Mouse (Mus musculus) cerebellum, postnatal 36 days (tissue): ENCODE data around the gene Mlx.
A peak's percentile ranks its signal among the peaks of the same experiment; 100 is the strongest.

Experiments used
- DNase-seq, 2 experiments: peaks; one replicate each; pipeline ENCODE4 v3.0.0; 2021 to 2022; ENCODE audit warnings: mixed read lengths in 2 of 2

Mlx gene

DNA sequence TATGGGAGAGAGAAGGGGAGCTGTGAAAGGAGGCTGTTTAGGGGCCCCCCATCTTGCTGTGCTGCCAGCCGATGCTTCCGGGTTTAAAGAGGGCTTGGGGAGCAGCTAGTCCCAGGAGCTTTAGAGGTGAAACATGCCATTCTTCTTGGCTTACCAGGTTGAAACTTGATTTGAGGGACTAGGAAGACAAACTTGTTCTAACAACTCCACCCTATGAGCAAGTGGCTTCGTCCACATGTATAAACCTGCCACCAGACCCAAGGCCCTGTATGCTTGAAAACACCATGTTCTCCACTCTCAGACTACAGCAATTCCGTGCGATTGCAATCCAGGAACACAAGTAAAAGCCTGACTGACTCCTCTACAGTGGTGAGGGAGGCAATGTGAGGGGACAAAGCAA is 15.9 kb downstream of the Mlx start:
- DNase-seq = no peak

DNA sequence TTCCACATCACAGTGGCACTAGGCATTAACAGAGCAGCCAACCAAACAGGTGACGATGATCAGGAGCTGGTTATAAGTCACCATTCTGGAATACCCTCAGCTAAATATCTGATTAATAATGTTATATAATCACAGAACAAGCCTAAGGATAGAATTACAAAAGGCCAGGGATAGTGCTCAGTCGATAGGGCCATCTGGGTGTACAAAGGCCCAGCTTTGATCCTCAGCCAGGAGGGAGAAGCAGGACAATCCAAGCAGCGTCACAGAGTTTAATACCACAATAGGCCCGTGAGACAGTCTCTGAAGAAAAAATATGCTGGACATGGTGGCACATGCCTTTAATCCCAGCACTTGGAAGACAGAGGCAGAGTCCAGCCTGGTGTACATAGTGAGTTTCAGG is 22.3 kb downstream of the Mlx start:
- no peak for DNase-seq

DNA sequence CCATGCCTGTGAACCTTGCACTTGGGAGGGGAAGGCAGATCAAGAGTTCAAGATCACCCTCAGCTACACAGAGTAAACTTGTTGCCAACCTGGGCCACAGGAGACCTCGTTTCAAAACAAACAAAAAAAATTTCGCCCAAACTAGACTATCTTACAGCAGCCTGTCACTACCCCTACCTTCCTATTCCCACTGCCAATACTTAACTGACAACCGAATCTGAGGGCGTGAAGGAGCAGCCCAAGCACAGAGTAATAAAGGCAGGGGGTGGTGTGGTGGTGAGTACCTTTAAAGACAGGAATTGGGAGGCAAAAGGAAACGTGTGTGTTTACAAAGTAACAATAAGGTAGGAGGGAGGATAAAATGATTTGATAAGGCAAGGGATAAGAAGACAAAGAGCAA is 23.6 kb downstream of the Mlx start:
- no peak for DNase-seq

DNA sequence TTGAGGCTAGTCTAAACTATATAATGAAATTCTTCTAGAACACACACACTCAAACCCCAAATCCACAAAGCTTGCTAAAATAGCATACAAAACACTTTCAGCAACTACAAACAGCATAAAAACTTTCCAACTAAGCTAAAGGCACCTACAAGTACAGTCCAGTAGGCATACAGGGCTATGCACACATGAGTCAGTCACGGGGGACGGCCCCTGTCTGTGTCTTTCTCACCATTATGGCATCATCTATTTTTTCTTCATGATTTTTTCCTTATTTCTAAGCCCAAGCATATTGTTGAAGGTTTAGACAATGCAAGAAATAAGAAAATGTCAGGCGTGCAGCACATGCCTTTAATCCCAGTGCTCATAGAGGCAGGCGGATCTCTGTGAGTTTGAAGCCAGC is 24.1 kb downstream of the Mlx start:
- no peak for DNase-seq

DNA sequence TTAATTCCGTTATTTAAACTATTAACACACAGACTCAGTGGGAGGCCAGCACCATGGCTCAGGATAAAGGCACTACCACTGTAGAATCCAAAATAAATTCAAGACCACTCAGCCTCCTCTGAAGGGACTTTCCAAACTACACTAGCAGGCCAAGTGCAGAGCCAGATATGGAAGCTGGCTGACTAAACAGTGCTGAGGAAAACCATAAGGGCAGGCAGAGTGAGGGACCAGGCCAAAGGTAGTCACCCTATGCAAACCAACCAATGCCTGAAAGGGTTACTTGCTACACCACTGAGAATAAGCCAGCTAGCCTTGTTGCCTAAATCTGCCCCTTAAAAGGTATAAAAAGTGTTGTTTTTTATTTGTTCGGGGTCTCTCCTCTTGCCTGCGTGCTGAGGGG is 25.1 kb downstream of the Mlx start:
- DNase-seq = no peak

DNA sequence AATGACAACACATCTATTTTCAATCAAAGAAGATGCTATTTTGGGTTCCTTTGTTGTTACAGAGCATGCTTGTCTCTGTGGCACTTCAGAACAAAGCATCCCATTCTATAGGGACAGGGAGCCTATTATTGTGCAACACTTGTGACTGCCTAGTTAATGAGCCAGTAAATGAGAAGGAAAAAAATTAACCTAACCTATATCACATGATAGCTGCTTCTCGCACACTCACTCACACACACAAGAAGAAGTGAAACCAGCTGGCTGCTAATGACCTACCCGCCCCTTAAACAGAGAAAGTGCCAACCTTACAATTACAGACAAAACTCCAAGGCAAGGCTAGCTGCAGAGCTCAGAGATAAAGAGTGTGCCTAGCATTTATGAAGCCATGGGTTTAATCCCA is 28.5 kb downstream of the Mlx start:
- DNase-seq = no peak

DNA sequence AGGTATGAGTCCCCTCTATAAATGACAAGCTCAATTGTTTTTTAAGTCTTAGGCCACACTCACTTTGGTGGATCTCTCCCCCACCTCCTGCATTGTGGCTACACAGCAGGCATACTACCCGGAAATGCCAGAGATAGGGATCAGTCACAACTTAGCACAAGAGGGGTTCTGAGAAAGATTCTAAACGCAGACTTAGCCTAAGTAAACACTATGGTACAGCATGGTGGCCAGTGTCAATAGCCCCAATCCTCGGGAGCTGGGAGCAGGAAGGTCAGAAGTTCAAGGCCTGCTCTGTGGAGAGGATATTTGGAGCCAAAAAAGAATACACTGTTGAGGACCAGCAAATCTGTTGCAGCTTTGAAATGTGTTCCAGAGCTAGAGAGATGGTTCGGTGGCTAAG is 31.0 kb downstream of the Mlx start:
- DNase-seq = no peak

DNA sequence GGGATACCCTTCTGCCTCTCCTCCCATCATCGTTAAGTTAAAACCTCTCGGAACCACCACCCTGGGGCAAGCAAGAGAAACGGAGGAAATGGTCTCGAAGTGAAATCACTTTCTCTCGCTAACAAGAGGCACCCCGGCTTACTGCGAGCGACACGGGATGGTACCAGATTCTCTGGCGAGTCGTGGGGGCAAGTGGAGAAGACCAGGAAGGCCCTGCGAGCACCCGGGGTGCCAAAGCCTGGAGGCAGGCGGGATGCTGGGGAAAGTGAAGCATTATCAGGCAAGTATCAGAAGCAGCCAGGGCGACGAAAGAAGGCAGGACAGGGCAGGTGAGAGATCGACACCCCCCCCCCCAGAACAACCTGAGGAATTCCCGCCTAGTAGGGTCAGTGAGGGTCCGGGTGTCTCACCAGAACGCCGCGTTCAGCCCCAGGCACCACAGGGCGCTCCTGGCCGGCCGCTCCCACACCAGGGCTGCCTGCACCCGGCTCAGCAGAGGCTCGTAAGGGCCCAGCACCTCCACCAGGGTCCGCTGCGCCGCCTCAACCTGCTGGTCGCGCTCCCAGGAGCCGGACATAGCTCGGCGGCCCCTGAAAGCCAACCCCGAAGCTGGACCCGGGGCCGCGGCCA is 32.2 kb downstream of the Mlx start:
- DNase-seq = peak in 1 of 2 experiments; percentile 21

DNA sequence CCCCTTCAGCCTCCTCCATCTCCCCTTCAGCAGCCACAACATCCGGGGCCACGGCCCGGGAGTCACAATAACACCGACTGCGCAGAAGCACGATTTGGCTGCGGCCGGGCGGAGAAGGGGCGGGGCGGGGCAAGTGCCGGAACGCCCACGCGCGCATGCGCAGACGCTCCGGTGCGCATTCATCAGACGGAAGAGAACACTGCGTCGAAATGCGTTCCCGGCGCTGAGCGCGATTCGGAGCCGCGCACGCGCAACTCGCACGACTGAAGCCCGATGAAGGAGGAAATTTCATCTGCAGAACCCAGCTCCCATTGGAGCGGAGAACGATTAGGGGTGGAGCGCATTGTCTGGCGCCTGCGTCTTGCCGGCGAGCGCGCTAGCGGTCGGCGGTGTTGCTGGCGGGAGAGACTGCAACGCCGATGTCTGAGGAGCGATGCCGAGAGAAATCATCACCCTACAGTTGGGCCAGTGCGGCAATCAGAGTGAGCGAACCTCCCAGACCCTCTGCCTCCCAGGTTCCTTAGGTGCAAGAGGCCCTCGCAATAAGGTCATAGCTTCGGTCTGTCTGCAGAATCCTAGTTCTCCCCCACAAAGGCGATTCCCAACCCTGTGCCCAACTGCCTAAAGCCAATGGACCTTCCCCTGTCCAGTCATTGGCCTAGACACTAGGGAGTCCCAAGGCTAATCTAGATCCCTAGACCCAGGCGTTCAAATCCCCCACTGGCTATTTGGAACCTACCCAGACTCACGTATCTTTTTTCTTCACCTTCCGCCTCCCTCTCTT is 32.9 kb downstream of the Mlx start, which contains the start of the genes Retreg3 and Tubg1:
Gene Retreg3, minus strand, starts transcription at position 133 of the 784 bp plus-strand sequence.
Gene Tubg1, plus strand, starts transcription at position 178 of the 784 bp plus-strand sequence.
- DNase-seq = peak; percentile 99 to 100

DNA sequence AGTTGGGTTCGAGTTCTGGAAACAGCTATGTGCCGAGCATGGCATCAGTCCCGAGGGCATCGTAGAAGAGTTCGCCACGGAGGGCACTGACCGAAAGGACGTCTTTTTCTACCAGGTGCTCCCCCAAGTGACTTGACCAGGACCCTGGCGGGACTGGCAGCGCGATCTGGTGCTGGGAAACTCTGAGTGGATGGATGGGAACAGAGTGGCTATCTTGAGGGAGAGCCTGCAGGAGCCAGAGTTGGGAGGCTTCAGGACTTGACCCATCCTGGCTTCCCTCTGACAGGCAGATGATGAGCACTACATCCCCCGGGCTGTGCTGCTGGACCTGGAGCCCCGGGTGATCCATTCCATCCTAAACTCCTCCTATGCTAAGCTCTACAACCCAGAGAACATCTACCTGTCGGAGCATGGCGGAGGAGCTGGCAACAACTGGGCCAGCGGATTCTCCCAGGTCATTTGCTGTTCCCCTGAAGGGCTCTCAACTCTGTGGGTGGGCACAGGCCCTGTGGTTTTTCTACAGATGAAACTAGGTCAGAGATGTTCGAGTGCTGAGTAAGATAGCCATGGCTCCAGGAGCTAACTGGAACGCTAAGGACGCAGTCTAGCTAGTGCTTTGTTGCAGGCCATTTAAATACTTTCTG is 33.6 kb downstream of the Mlx start:
- peak; percentile 29 to 36 for DNase-seq

DNA sequence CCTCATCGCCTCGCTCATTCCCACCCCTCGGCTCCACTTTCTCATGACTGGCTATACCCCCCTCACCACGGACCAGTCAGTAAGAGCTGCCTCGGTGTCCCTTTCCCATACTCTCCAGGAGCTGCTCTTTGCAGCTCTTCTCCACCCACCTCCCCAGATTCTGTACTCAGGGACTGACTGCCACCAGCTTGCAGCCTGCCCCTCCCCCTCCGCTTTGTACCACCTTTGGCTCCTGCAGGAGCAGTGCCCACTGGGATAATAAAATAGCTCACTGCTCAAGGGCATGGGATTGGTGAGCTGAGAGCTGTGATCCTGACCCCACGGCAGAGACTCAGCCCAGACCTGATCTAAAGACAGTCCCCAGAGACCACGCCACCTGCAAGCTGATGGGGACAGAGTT is 37.4 kb downstream of the Mlx start:
- DNase-seq = peak in 1 of 2 experiments; percentile 23

DNA sequence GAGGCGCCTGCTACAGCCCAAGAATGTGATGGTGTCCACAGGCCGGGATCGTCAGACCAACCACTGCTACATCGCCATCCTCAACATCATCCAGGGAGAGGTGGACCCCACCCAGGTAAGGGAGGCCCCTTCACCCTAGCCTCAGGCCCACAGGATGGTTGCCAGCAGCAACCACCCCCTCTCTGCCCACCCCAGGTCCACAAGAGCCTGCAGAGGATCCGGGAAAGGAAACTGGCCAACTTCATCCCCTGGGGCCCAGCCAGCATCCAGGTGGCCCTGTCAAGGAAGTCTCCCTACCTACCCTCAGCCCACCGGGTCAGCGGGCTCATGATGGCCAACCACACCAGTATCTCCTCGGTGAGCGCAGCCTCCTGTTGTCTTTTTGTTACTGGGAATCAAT is 37.9 kb downstream of the Mlx start:
- peak in 1 of 2 experiments; percentile 15 for DNase-seq

DNA sequence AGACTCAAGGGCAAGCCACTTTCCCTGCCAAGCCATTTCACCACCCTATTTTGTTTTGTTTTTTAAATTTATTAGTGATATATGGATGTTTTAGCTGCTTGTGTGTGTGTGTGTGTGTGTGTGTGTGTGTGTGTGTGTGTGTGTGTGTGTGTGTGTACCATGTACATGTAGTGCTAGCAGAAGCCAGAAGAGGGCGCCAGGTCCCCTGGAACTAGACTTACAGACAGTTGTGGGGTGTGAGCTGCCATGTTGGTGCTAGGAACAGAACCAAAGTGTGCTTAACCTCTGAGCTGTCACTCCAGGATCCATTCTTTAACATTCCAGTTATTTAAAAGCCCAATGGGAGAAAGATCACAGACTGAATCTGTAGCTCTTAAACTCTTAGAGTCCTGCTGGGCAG is 40.0 kb downstream of the Mlx start:
- peak; percentile 32 to 46 for DNase-seq

DNA sequence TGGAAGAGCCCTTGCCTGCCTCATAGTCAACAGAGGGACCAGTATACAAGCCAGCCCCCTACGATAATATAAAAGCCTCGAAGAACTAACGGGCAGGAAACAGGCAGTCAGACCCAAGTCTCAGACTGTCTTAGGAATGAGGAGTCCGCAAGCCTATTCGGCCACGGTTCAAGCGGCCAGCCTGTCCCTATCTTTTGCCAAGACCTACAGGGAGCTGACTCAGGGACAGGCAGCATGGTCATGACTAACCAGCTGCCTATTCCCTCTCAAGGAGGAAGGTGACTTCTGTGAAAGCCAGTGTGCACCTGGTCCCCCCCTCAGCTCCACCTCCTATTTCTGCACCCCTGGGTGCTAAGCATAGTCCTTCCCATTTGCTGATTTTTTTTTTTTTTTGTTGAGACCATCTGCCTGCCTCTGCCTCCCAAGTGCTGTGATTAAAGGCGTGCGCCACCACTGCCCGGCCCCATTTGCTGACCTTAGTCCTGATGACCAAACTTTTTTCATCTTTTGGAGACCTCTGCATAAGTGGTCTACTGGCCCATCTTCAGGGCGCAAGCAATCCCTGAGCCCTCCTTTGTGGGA is 42.0 kb downstream of the Mlx start:
- peak; percentile 78 to 79 for DNase-seq

DNA sequence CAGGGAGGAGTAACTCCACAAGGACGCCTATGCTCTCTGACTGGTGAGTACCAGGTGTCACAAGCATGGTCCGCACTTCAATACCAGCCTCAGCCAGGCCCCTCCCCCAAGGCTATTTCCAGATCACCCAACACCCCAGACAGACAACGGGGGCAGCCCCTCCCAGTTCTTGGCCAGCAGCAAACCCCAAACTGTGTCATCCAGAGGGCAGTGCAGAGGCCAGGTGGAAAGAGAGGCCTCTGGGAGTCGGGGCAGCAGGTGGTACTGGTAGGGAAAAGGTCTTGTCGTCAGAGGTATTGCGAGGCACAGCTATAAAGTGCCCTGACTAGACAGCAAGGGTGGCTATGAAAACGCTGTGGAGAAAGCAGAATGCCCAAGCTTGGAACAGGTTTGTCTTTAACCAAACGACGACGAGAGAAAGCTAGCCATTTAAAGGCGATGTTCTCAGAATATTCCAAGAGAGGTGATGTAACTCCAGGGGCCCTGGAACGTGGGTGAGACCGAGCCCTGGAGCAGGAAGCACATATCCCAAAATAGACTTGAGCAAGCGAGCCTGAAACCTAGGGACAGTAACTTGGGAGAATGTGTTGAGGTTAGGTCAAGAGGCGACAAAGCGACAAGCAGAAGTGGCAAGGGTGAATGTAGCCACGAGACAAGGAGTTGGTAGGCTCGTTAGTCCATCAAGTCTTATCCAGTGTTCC is 43.1 kb downstream of the Mlx start:
- DNase-seq = peak; percentile 23 to 41

DNA sequence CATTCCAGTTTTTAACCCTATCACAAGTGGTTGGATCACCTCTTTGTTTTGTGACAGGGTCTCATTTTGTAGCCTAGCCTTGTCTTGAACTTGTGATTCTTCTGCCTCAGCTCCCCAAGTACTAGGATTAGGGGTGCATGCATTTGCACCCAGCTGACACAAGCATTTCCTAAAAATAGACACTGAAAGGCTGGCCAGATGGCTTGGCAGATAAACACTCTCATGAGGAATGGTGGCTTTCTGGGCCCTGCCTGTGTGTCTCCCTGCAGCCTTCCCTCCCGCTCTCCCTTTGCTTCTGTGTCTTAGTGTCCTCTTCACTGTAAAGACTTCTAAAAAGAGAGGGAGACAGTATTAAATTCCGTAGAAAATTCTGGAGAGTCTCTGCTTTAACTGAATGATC is 44.1 kb downstream of the Mlx start:
- peak; percentile 60 for DNase-seq

DNA sequence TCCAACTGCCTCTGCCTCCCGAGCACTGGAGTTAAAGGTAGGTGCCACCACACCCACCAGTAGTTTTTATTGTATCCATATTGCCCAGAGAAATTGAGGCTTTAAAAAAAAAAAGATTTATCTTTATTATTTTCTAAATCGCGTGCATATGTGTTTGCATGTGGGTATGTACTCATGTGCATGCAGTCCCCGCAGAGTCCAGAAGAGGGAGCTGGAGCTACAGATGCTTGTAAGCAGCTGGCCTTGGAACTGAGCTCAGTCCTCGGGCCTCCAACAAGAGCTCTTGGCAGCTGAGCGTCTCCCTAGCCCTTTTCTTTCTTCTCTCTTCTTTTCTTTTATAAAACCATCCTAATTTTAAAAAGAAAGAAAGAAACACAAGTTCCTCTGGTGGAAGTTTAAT is 44.6 kb downstream of the Mlx start:
- peak; percentile 39 to 47 for DNase-seq

DNA sequence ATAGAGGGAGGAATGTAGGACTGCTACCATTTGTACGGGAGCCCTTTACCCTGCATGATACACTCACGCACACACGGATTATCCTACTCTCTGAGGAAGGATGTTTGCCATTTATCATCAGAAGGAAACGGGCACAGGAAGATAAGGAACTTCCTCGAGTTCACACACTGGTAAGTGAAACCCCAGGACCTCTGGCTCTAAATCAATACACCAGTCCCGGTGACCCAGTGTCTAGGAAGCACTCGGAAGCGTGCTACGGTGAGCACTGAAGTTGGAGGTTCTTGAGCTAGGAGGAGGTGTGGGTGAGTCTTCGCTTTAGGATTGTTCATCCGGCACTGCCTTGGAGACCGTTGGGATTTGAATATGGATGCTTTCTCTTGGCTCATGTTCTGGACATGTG is 46.0 kb downstream of the Mlx start:
- no peak for DNase-seq

DNA sequence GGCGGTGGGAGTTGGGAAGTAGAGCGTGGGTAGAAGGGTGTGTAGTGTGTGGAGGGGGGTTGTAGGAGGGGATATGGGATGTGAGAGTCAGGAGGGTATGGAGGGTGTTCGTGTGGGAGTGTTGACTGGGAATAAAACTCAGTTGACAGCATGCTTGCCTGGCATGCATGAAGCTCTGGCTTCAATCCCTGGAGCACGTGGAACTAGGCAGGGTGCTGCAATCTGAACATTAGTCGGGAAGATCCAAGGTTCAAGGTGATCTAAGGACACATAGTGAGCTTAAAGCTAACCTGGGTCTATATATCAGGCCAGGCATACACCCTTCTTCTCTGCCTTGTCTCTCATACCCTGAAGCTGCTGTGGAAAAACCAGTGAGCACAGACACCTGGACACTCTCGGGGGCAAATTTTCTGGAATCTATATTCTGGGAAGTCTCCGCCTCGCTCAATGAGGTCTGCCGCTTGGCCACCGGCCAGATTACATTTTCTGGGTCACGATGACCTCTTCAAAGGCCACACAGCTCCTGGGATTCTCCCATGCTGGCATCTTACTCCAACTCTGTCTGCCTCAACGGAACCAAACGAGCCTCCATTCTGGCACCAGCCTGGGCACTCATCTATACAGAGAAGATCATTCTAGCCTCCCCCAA is 47.3 kb downstream of the Mlx start:
- peak in 1 of 2 experiments; percentile 35 for DNase-seq

DNA sequence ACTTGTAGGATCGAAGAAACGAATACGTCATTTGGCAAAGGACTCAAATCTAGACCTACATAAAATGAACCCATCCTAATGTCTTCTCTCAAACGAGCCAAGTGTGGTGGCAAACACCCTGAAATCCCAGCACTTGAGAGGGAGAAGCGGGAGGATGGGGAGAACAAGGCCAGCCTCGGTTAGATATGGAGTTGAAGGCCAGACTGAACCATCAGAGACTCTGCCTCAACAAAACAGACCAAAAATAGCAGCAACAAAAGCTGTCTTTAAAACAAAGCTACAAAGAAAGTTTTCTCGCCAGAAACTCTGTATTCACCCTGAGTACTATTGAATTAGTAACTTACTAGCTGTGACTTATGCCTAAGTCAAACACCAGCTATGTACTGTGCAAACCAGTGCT is 49.9 kb downstream of the Mlx start:
- DNase-seq = no peak

DNA sequence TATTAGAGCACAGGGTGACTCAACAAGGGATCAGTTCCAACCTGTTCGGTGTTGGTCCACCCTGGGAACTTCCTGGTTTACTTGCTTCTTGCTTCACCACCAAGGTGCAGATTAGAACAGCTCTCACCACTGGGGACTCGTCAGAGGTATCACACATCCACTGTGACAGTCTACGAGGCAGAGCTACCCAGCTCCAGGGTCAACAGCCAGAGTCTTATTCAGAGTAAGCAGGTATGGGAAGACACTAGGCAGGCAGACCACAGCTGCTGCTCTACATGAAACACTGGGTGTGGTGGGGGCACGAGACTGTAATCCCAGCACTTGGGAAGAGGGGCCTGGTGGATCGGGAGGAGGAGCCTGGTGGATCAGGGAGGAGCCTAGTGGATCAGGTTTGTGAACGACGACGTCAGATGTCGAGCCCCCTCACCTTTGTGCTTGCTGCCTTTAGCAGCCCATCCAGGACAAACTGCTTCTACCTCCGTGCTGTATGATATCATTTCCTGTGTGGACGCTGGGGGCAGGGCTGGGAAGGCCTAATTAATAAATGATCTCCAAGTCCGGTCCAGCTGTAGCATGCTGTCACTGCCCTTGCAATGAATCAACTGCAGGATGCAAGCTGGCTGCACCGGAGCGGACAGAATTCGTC is 51.6 kb downstream of the Mlx start:
- DNase-seq = no peak
